Mouse (Mus musculus) testis, adult 2 months (tissue): ENCODE data around the gene Acad8. TPM values are rescaled to one million over a fixed set of nuclear protein-coding genes. Genes with fewer than 3 reads are reported as not detected.

Source experiments
- H3K27ac ChIP-seq: fragments of 200-500 bp; 2 replicates; pipeline ENCODE4 v1.5.1; 2012; ENCODE audit warnings: low read depth, low read length; ENCODE audit not compliant: control insufficient read depth, insufficient read depth
- H3K27me3 ChIP-seq: fragments of 200-500 bp; 2 replicates; pipeline ENCODE4 v1.6.1; 2012; ENCODE audit warnings: mild to moderate bottlenecking, low read length, moderate library complexity; ENCODE audit not compliant: control insufficient read depth, insufficient read depth
- H3K36me3 ChIP-seq: fragments of 200-500 bp; 2 replicates; pipeline ENCODE4 v1.6.1; 2012; ENCODE audit warnings: mild to moderate bottlenecking, low read length; ENCODE audit not compliant: control insufficient read depth, insufficient read depth
- H3K4me1 ChIP-seq: fragments of 200-500 bp; 2 replicates; pipeline ENCODE4 v1.6.1; 2012; ENCODE audit warnings: low read length; ENCODE audit not compliant: control insufficient read depth, insufficient read depth
- H3K4me3 ChIP-seq: fragments of 200-500 bp; 2 replicates; pipeline ENCODE4 v1.5.1; 2012; ENCODE audit warnings: low read depth, mild to moderate bottlenecking, low read length, moderate library complexity, mixed read lengths; ENCODE audit not compliant: control insufficient read depth
- CTCF ChIP-seq: fragments of 200-500 bp; IDR thresholded peaks from 2 replicates; pipeline ENCODE4 v1.5.1; 2012; ENCODE audit warnings: low read depth, mild to moderate bottlenecking, inconsistent platforms, low read length, moderate library complexity; ENCODE audit not compliant: control insufficient read depth, insufficient read depth, insufficient replicate concordance
- POLR2A ChIP-seq: fragments of 200-500 bp; IDR thresholded peaks from 2 replicates; pipeline ENCODE4 v1.6.1; 2012; ENCODE audit warnings: low read depth, mild to moderate bottlenecking, inconsistent platforms, low read length, moderate library complexity; ENCODE audit not compliant: control insufficient read depth
- polyA plus RNA-seq: library from polyadenylated mRNA; depleted of rRNA; stranded (reverse); fragments of >200 nt; gene quantifications from 2 replicates; pipeline ENCODE4 v1.2.3, GENCODE M21; 2012; rRNA removed

The Acad8 gene
- polyA plus RNA-seq, 1 experiment = 14.1 TPM

DNA sequence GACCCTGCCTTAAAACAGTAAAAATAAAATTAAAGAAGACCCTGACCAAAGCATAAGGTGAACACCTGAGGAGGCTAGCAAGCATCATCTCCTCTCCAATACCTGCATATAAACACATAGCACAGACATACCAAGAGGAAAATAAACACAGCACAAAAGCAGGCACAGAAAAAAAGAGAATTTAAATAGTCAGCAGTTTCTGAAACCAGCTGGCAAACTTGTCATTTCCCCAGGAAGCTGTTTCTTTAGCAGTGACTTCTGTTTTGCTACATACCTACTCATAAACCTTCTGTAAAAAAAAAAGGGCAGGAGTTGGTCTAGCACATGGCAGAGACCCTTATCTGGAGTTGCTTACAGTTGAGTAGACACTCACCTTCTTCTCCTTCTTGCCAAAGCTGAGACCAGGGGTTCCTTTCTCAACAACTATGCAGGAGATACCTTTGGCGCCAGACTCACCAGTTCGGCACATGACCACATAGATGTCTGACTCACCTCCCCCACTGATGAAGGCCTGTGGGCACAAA lies 14.2 kb downstream of the Acad8 start:
- TF ChIP-seq POLR2A = no peak
- no peak for TF ChIP-seq CTCF
- Histone ChIP-seq H3K27me3 (no peaks in the 10 kb centered on the region), H3K27ac (no peak overlapping the region), H3K4me1 (no peaks in the 10 kb centered on the region), H3K36me3 (peaks cover 2% of the 10 kb centered on the region; the same call in 1 of the 2 replicates), H3K4me3 (no peak overlapping the region)

DNA sequence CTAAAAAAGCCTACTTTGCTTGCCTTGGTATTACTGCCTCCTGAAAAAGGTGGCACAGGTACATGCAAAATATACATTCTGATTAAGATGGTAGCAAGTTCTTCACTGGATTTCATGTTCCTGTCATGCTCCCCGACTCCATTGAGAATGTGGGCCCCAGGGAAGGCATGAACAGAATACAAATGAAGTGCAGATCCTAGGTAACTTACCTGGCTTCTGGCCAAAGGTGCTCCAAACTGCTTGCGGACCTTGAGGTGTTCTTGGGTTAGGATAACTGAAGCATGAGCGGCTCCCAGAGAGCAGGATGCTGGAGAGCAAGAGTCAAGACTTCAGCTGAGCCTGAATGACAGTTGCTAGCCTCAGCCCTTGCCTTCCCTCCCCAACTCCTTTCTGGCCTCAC lies 20.6 kb downstream of the Acad8 start:
- TF ChIP-seq POLR2A (no peak), CTCF (no peak)
- no peak overlapping the region for H3K4me3 ChIP-seq
- no peak overlapping the region for H3K27ac ChIP-seq
- no peaks in the 10 kb centered on the region for H3K4me1 ChIP-seq
- H3K27me3 ChIP-seq = no peaks in the 10 kb centered on the region
- peaks cover 2% of the 10 kb centered on the region for H3K36me3 ChIP-seq

DNA sequence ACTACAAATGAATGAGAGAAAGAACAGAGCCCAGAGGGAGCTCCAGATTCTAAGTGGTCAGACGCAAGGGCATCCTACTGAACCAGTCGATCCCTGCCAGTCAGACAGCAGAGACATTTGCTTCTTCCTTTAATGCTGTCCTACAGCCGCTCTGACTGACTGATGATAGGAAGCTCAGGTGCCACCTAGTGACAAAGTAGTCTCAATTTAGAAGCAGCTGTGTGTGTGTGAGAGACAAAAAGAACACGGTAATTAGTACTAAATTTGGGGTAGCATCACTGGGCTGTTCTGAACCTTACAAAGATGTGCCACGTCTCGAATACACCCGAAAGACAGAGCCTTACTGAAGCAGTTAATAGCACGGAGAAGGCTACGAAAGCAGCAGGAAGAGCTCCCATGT lies 21.6 kb downstream of the Acad8 start:
- Histone ChIP-seq H3K27ac (no peak overlapping the region), H3K4me3 (no peak overlapping the region), H3K36me3 (peaks cover 2% of the 10 kb centered on the region), H3K27me3 (no peaks in the 10 kb centered on the region), H3K4me1 (no peaks in the 10 kb centered on the region)
- TF ChIP-seq CTCF = no peak
- no peak for TF ChIP-seq POLR2A

DNA sequence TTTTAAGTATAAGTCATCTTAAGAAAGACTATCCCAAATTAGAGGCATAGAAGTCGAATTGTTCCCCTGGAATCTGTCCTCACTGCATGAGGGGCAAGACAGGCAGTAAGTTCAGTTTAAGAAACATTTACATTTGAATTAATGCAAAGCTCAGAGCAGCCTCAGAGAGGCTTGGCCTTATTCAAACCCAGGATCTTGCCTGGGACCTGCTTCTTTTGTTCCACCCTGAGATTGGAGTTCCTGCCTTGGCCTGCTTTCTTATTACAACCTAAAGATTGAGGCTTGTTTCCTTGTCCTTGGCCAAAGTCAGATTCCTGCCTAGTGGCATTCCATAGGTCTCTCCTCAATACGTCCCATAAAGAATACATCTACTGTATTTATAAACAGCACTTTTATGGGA lies 51.6 kb downstream of the Acad8 start:
- no peak overlapping the region for H3K4me3 ChIP-seq
- H3K4me1 ChIP-seq = no peaks in the 10 kb centered on the region
- no peaks in the 10 kb centered on the region for H3K36me3 ChIP-seq
- no peaks in the 10 kb centered on the region for H3K27me3 ChIP-seq
- no peak overlapping the region for H3K27ac ChIP-seq
- TF ChIP-seq CTCF (no peak), POLR2A (no peak)

DNA sequence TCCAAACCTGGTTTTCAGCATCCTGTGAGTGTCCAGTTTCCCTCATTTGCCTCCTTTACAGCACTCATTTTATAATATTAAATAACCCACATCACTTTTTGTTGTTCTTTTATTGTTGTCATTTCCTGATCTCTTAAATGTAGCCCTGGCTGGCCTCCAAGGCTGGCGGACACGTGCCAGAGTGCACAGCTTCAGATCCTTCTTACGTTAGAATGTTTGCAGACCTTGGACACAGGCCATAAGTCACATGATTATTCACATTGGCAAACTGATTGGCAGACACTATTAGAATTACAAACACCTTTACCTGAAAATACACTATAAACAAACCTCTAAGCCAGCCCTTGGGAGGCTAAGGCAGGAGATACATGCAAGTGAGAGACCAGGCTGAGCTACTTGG lies 75.2 kb downstream of the Acad8 start:
- Histone ChIP-seq H3K4me1 (peaks cover 2% of the 10 kb centered on the region; the same call in 1 of the 2 replicates), H3K27ac (no peak overlapping the region), H3K4me3 (no peak overlapping the region), H3K27me3 (no peaks in the 10 kb centered on the region), H3K36me3 (no peaks in the 10 kb centered on the region)
- TF ChIP-seq CTCF (no peak), POLR2A (no peak)

Other genes with a start within 250 kb of the Acad8 start
- 7.3 and 20.5 TPM in 2 replicates for gene Glb1l2, start 193.1 kb downstream of the Acad8 start, polyA plus RNA-seq
- gene Glb1l3, start 138.7 kb downstream of the Acad8 start, polyA plus RNA-seq = 75.8 and 107 TPM in 2 replicates
- gene Gm1110, start 76.5 kb downstream of the Acad8 start, polyA plus RNA-seq = 0.16 TPM in 1 of 2 replicates, not detected in the other
- gene Thyn1, start 144 bp upstream of the Acad8 start, polyA plus RNA-seq = 24.6 and 25.9 TPM in 2 replicates
- 6.4 TPM in 2 replicates for gene Vps26b, start 30.5 kb upstream of the Acad8 start, polyA plus RNA-seq
- gene Ncapd3, start 30.6 kb upstream of the Acad8 start, polyA plus RNA-seq = 15.3 and 16.4 TPM in 2 replicates
- 30.0 and 34.1 TPM in 2 replicates for gene Jam3, start 155.9 kb upstream of the Acad8 start, polyA plus RNA-seq